Mouse (Mus musculus) adrenal gland, postnatal 10 days (tissue): ENCODE data around the gene Sctr. TPM values are rescaled to one million over a fixed set of nuclear protein-coding genes. Genes with fewer than 3 reads are reported as not detected.

Experiments used
- DNase-seq: peaks from one replicate; pipeline ENCODE4 v3.0.0; 2021; ENCODE audit warnings: mixed read lengths
- total RNA-seq, 2 experiments: library from RNA; stranded (reverse); gene quantifications; 2 replicates each; pipeline ENCODE4 v1.2.3; 2021

The Sctr gene
- total RNA-seq, 2 experiments from 2014 or later, result 12.7 to 17.7 TPM

- peak; percentile 62 for DNase-seq
Measured at GRCm38 (mm10) chr1:120027693-120028092, 21.0 kb downstream of the Sctr start.

- DNase-seq, result no peak
Measured at GRCm38 (mm10) chr1:120030474-120030873, 23.8 kb downstream of the Sctr start.

- DNase-seq, result peak; percentile 90
Measured at GRCm38 (mm10) chr1:120032804-120033468, 26.2 kb downstream of the Sctr start.

GRCm38 (mm10) chr1:120033469-120033854 lies 26.8 kb downstream of the Sctr start:
- DNase-seq, result no peak

GRCm38 (mm10) chr1:120034793-120035192 lies 28.1 kb downstream of the Sctr start:
- DNase-seq, result no peak

- DNase-seq, result no peak
Measured at GRCm38 (mm10) chr1:120035456-120036034, 28.9 kb downstream of the Sctr start.

- peak; percentile 62 for DNase-seq
Measured at GRCm38 (mm10) chr1:120037021-120037683, 30.5 kb downstream of the Sctr start.

- no peak for DNase-seq
Measured at GRCm38 (mm10) chr1:120038594-120038993, 31.9 kb downstream of the Sctr start.

GRCm38 (mm10) chr1:120042421-120042820 lies 35.7 kb downstream of the Sctr start:
- DNase-seq, result no peak

- DNase-seq, result no peak
Measured at GRCm38 (mm10) chr1:120044584-120044983, 37.9 kb downstream of the Sctr start.

GRCm38 (mm10) chr1:120047325-120047724 lies 40.6 kb downstream of the Sctr start:
- no peak for DNase-seq

GRCm38 (mm10) chr1:120051070-120051469 lies 44.4 kb downstream of the Sctr start:
- DNase-seq, result no peak

- peak; percentile 68 for DNase-seq
Measured at GRCm38 (mm10) chr1:120054997-120055396, 48.3 kb downstream of the Sctr start.

GRCm38 (mm10) chr1:120055475-120055874 lies 48.8 kb downstream of the Sctr start:
- no peak for DNase-seq

- DNase-seq, result no peak
Measured at GRCm38 (mm10) chr1:120056236-120056635, 49.5 kb downstream of the Sctr start.

GRCm38 (mm10) chr1:120057044-120057443 lies 50.4 kb downstream of the Sctr start:
- DNase-seq, result no peak

GRCm38 (mm10) chr1:120057674-120058430 lies 51.2 kb downstream of the Sctr start:
- DNase-seq, result no peak

- DNase-seq, result no peak
Measured at GRCm38 (mm10) chr1:120060687-120061086, 54.0 kb downstream of the Sctr start.

- DNase-seq, result no peak
Measured at GRCm38 (mm10) chr1:120062231-120062630, 55.5 kb downstream of the Sctr start.

- no peak for DNase-seq
Measured at GRCm38 (mm10) chr1:120064036-120064682, 57.5 kb downstream of the Sctr start.

GRCm38 (mm10) chr1:120066159-120066558 lies 59.5 kb downstream of the Sctr start:
- DNase-seq, result no peak

- DNase-seq, result no peak
Measured at GRCm38 (mm10) chr1:120066625-120067024, 59.9 kb downstream of the Sctr start.
